Mouse (Mus musculus) neural tube, embryonic 13.5 days (tissue): ENCODE measurements around the gene Mn1. TPM values are rescaled to one million over a fixed set of nuclear protein-coding genes. Genes with fewer than 3 reads are reported as not detected.

ENCODE experiments used
- ATAC-seq: fragments of 200-750 bp; cut with Nextera tagmentation; 2 replicates; pipeline ENCODE4 v1.8.0; 2017; ENCODE audit warnings: low read depth, mild to moderate bottlenecking, moderate TSS enrichment, moderate library complexity
- H3K27ac ChIP-seq: fragments of 300-500 bp; sonication (generic); replicated peaks from 2 replicates; pipeline ENCODE4 v1.5.1; 2015; ENCODE audit warnings: moderate library complexity, mild to moderate bottlenecking, inconsistent platforms
- H3K27me3 ChIP-seq: fragments of 300-500 bp; sonication (generic); 2 replicates; pipeline ENCODE4 v1.6.1; 2015; ENCODE audit warnings: mild to moderate bottlenecking, inconsistent platforms
- H3K36me3 ChIP-seq: fragments of 300-500 bp; sonication (generic); 2 replicates; pipeline ENCODE4 v1.6.1; 2015; ENCODE audit warnings: mild to moderate bottlenecking, inconsistent platforms
- H3K4me1 ChIP-seq: fragments of 300-500 bp; sonication (generic); replicated peaks from 2 replicates; pipeline ENCODE4 v1.6.1; 2015; ENCODE audit warnings: inconsistent platforms
- H3K4me2 ChIP-seq: fragments of 300-500 bp; sonication (generic); 2 replicates; pipeline ENCODE4 v1.6.1; 2015; ENCODE audit warnings: inconsistent platforms, mild to moderate bottlenecking, moderate library complexity
- H3K4me3 ChIP-seq: fragments of 300-500 bp; sonication (generic); 2 replicates; pipeline ENCODE4 v1.5.1; 2015; ENCODE audit warnings: mild to moderate bottlenecking, inconsistent platforms
- H3K9ac ChIP-seq: fragments of 300-500 bp; sonication (generic); 2 replicates; pipeline ENCODE4 v1.6.1; 2015; ENCODE audit warnings: moderate library complexity, mild to moderate bottlenecking, inconsistent platforms
- H3K9me3 ChIP-seq: fragments of 300-500 bp; sonication (generic); 2 replicates; pipeline ENCODE4 v1.6.1; 2016; ENCODE audit warnings: inconsistent platforms
- WGBS: fragments of 180-500 bp; shearing (Covaris S2); methylation state at CpG from one replicate; pipeline ENCODE4 v1.1.7; 2015; 5-methylcytosine and 5-hydroxymethylcytosine counted together
- polyA plus RNA-seq: library from polyadenylated mRNA; unstranded; fragments of >200 nt; fragmentation: Nextera tagmentation; extraction: Ambion mirVana; gene quantifications from 2 replicates; pipeline ENCODE4 v1.2.1, GENCODE M21; 2015

The Mn1 gene
- 22.3 and 23.5 TPM in 2 replicates for polyA plus RNA-seq

DNA sequence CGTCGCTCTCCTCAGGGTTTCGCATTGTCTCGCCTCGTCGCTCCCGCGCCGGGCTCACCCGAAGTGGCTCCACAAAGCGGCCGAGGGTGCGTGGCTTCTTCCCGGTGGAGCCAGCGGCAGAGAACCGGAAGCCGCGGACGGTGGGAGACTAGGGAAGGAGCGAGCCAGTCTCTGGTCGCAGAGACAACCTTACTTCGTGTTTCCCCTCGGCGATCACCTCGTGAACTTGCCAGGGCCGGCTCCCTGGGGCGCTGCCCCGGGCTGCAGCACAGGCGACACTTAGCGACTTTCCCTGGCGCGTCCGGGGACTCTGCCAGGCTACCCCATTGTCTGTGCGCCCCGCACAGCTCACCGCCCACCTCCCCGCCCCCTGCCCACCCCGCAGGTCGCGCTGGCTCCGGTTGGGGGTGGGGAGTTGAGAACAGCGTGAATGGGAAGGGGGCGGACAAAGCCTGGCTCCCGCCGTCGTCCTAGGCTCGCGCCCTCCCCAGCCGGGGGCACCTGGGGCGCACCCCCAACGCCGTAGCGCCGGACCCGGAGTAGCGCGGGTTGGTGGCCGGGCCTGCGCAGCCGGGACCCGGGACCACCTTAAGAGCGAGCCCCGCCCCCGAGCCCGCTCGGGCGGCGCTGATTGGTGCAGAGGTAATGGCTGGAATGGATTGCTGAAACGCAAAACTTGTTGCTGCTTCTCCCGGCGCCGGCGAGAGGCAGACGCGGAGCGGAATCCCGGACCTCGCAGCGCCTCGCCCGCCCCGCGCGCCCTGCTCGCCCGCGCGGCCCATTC is at the start of gene Mn1:
Gene Mn1 (plus strand): TSS at position 772 of the 784 bp plus-strand sequence.
- peak within 1 kb of the TSS; percentile 95 for H3K4me2 ChIP-seq
- H3K27me3 ChIP-seq: peaks cover 27% of the 10 kb centered on the region
- no peaks in the 10 kb centered on the region for H3K9me3 ChIP-seq
- ATAC-seq: peak; percentile 92
- under 1% methylated on average over 88 of the region's 88 CpGs for WGBS
- peaks cover 80% of the 10 kb centered on the region for H3K4me1 ChIP-seq
- peak within 1 kb of the TSS; percentile 87 for H3K4me3 ChIP-seq
- peak within 1 kb of the TSS; percentile 97 for H3K9ac ChIP-seq
- peak within 1 kb of the TSS; percentile 94 for H3K27ac ChIP-seq
- H3K36me3 ChIP-seq: 0 out of 2 replicates have a peak, but pooled peaks cover 12% of the 10 kb centered on the region

DNA sequence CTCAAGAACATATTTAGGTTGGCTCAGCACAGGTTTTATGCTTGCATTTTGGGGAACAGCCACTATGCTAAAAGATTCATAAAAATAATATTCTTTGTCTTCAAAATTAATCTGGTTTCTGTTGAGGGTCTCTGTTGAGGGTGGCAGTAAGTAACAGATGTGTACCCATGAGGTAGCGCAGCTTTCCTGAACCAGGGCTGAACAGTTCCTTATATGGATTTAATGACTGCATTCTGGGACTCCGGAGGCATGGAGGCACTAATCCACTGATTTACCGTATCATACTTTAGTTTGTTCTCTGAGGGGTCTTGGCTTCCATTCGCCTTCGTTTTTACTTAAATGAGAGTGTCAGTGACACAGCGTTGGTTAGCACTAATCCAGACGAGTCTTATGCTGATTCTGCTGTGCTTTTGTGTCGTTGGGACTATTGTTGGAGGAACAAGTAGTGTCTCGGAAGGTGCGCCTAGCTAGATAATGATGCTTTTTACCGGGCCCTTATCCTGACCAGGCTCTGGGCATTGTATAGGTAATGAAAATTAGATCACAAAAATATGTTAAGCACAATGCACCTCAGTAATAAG is 49.1 kb upstream of the Mn1 start:
- Histone ChIP-seq H3K9me3 (no peaks in the 10 kb centered on the region), H3K27ac (peak overlapping the region; percentile 84), H3K4me2 (peak overlapping the region; percentile 11; the same call in 1 of the 2 replicates), H3K4me1 (peaks cover 39% of the 10 kb centered on the region), H3K27me3 (no peaks in the 10 kb centered on the region), H3K4me3 (no peak overlapping the region), H3K9ac (no peak overlapping the region), H3K36me3 (peaks cover 31% of the 10 kb centered on the region)
- WGBS: 44% methylated on average over 11 of the region's 11 CpGs
- no peak for ATAC-seq

DNA sequence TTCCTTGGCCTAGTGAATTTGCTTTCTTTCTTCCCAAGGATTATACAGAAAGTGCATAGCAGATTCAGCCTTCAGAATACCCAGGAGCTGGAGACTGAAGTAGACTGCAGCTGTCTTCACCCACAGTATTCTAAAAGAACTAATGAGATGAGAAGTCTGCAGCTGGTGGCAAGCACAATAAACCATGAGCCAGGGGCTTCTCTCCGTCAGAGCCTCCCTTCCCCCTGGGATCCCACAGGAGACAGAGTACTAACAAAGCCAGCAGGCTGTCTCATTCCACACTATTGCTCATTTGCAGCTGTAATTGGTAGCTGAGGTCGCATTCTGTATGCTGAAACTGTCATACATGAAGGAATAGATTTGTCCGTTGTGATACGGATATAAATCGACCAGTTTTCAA is 48.6 kb upstream of the Mn1 start:
- H3K27ac ChIP-seq: peak overlapping the region; percentile 84
- no peak overlapping the region for H3K9ac ChIP-seq
- peaks cover 36% of the 10 kb centered on the region for H3K36me3 ChIP-seq
- WGBS: 37% methylated on average over 5 of the region's 5 CpGs
- peaks cover 39% of the 10 kb centered on the region for H3K4me1 ChIP-seq
- H3K4me2 ChIP-seq: no peak overlapping the region
- no peaks in the 10 kb centered on the region for H3K27me3 ChIP-seq
- peak; percentile 80 for ATAC-seq
- no peaks in the 10 kb centered on the region for H3K9me3 ChIP-seq
- H3K4me3 ChIP-seq: no peak overlapping the region

DNA sequence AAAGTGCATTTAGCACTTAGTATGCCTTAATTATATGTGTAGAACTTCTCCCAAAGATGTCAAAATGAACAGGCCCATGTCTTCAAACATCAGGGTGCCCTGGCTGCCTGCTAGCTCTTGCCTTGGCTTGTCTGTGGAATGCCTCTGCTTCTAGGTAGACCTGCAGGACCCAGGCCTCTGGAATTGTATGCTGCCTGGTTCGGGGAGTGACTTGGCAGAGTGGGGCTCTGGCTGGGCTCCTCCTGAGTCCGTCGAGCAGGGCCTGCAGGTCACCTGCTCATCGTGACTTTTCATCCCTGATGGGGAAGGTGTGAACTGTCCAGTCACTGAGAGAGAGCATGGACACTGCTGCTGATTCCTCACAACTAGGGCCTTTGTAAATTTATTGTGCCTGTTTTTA is 41.5 kb upstream of the Mn1 start:
- WGBS: 86% methylated on average over 4 of the region's 4 CpGs
- Histone ChIP-seq H3K27ac (no peak overlapping the region), H3K36me3 (peaks cover 88% of the 10 kb centered on the region), H3K4me3 (no peak overlapping the region), H3K4me1 (no peaks in the 10 kb centered on the region), H3K27me3 (no peaks in the 10 kb centered on the region), H3K4me2 (no peak overlapping the region), H3K9me3 (no peaks in the 10 kb centered on the region), H3K9ac (no peak overlapping the region)
- ATAC-seq: no peak

DNA sequence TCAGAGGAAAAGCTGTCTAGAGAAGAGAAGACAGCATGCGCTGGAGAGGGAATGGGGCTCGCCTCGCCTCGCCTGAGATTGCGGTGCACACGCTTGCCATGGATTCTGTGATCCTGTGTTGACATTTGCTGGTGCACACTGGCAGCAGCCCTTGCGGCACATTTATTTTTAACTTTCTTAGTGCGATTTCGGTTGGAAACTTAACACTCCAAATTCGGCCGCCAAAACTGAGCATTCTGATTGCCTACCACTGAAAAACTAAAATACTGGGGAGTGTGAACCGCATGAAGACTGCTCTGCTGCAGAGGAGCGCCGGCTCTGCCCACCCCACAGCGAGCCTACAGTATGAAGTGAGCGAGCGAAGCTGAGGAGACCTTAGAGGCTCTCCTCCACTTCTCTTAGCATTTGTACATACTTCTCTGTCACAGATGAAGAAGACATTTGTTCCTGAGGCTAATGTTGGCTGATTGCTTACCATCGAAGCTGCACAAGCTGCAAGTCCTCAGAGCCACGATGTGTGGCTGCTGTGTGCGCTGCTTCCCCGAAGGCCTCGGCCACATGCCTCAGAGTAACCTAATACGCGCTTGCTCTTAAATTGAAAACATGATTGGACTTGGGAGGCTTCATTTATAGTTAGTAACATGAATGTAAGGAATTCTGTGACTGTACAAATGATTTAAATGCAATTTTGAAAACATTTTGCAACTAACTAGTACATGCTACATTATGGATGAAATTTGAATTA is 40.7 kb upstream of the Mn1 start:
- Histone ChIP-seq H3K36me3 (peaks cover 88% of the 10 kb centered on the region), H3K27me3 (no peaks in the 10 kb centered on the region)
- WGBS: 95% methylated on average over 24 of the region's 24 CpGs

DNA sequence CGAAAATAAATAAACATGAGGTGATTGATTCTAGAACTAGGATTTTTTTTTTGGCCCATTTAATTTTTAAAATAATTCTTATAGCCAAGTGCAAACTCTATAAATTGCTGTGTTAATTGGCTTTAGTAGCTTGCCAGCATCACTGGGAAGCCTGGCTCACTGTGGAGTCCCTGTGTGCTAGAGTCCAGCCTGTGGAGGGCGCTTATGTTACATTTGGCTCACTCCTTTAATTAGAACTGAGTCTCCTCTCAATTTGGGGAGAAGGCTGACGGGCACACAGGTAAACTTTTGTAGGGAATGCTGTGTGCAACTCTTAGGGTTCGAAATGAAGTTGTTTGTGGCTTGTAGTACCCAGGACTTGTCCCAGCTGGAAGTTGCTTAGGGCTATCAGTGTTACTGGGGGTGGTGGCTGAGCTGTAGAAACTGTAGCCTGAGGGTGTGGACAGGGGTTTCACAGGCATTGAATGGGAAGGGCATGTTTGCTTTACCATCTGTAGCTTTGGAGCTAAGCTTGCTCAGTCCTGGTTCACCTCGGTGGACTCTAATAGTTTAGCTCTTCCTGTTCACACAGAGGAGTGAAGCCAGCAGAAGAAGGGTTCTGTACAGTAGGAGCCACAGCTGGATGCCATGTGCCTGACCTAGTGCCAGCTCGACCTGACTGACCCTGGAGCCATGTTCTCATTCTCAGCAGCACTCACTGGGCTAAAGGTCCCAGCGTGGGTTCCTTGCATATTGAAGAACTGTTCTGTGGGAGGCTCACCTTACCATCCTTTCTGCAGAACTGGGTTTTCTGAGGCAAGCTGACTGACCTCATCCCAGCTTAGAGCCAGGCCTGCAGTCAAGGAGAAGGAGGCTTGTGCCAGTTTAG is 38.8 kb upstream of the Mn1 start:
- Histone ChIP-seq H3K9ac (no peak overlapping the region), H3K36me3 (peaks cover 84% of the 10 kb centered on the region), H3K4me3 (no peak overlapping the region), H3K4me2 (no peak overlapping the region), H3K9me3 (no peaks in the 10 kb centered on the region), H3K27ac (no peak overlapping the region), H3K4me1 (no peaks in the 10 kb centered on the region), H3K27me3 (no peaks in the 10 kb centered on the region)
- ATAC-seq: no peak
- 79% methylated on average over 7 of the region's 7 CpGs for WGBS

More for the DNA sequence above, 40.7 kb upstream of the Mn1 start:
- H3K27ac ChIP-seq: no peak overlapping the region
- H3K4me1 ChIP-seq: no peaks in the 10 kb centered on the region
- no peak overlapping the region for H3K9ac ChIP-seq
- H3K4me2 ChIP-seq: no peak overlapping the region
- H3K9me3 ChIP-seq: no peaks in the 10 kb centered on the region
- ATAC-seq: no peak
- no peak overlapping the region for H3K4me3 ChIP-seq

DNA sequence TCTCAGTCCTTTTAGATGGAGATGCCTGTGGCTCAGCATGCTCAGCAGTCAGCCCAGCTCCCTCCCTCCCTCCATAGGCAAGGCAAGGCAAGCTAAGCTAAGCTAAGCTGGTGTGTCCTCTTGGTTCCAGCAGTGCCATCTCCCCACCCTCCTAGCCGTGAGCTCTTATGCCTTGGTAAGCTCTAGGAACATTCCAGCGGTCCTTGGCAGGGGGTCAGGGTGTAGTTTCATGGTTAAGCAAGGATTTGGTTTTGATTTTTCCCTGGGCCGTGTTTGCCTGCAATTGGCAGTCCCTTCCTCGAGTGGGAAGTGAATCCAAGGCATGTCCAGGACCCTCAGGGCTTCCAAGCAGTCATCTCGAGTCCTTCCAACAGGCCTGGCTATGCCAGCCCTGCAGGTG is 33.8 kb upstream of the Mn1 start:
- WGBS: 87% methylated on average over 5 of the region's 5 CpGs
- H3K36me3 ChIP-seq: peaks cover 93% of the 10 kb centered on the region
- H3K27ac ChIP-seq: no peak overlapping the region

DNA sequence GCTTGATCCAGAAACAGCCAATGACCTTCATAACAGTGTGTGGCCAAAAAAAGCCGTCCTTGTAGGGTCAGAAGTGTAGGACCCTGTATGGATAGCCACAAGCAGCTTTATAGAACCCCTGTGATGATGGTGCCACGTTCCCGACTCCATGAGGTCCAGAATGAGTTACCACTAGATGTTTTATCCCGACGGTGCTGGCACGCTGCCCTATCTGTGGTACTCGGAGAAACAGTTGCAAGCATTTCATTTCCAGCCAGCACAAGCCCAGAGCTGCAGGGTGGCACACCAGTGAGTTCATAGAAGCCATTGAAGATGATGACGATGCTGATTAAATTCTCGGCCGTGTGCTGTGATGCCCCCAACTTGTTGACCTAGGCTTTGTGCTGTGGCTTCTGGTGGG is 26.3 kb upstream of the Mn1 start:
- WGBS: 72% methylated on average over 10 of the region's 10 CpGs
- no peak for ATAC-seq
- Histone ChIP-seq H3K36me3 (peaks cover 35% of the 10 kb centered on the region), H3K27ac (no peak overlapping the region), H3K27me3 (no peaks in the 10 kb centered on the region), H3K4me2 (no peak overlapping the region), H3K4me1 (peaks cover 33% of the 10 kb centered on the region), H3K9me3 (no peaks in the 10 kb centered on the region), H3K9ac (no peak overlapping the region), H3K4me3 (no peak overlapping the region)

More for the DNA sequence above, 33.8 kb upstream of the Mn1 start:
- no peak overlapping the region for H3K9ac ChIP-seq
- H3K27me3 ChIP-seq: no peaks in the 10 kb centered on the region
- H3K9me3 ChIP-seq: no peaks in the 10 kb centered on the region
- no peak overlapping the region for H3K4me2 ChIP-seq
- H3K4me3 ChIP-seq: no peak overlapping the region
- no peaks in the 10 kb centered on the region for H3K4me1 ChIP-seq
- no peak for ATAC-seq

DNA sequence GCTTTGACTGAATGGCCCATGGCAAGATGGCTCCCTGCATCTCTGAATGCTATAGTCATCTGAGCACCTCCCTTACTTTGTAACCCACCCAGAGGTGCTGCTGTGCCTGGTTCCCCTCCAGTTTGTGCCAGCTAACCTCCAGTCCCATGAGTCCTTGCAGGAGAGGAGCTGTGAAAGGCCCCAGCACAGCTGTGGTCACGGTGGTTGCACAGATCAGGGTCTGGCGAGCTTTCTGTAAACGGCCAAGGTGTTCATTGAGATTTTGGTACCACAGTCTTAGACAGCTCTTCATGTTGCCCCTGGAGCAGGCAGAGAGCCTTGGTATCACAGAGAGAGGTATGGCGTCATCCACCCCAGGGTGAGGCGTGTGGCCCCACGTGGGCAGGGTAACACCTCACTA is 25.7 kb upstream of the Mn1 start:
- H3K27ac ChIP-seq: no peak overlapping the region
- no peak overlapping the region for H3K4me2 ChIP-seq
- H3K36me3 ChIP-seq: peaks cover 29% of the 10 kb centered on the region
- WGBS: 88% methylated on average over 6 of the region's 6 CpGs
- no peak for ATAC-seq
- H3K4me3 ChIP-seq: no peak overlapping the region
- no peaks in the 10 kb centered on the region for H3K9me3 ChIP-seq
- no peak overlapping the region for H3K9ac ChIP-seq
- peaks cover 39% of the 10 kb centered on the region for H3K4me1 ChIP-seq
- H3K27me3 ChIP-seq: peaks cover 1% of the 10 kb centered on the region; the same call in 1 of the 2 replicates

DNA sequence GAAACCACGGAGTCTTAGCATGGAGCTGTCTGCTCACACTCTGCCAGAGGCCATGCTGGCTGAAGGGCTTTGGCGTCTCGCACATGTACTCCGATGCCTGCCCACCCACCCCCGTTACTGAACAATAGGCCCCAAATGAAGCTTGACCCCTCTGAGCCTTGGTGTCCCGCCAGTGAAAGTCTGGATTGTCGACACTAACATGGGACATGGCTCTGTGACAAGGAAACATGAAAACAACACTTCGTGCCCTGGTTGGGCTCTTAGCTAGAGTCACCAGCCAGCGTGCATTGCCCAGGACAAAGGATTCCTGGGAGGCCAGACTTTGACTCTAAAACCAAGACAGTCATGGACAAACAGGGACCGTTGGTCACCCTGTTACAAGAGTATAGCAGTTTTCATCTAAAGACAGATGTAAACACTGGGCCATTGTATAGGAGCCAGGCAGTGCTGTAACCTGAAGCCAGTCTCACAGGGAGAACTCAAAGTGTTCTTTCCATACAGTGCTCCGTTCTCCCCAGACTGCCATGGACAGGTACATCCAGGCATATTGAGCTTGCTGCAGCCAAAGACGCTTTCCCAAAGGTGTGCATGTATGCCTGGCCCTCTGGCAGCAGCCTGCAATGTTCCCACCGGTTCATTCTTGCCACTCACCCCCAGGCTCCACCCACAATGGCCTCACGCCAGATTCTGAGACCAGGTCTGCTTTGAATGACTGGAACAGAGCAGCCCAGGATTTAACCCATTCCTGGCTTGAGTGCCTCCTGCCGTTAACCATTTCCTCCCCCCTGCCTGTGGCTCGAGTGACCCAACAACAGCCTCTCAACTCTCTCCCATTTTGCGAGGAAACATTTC is 23.6 kb upstream of the Mn1 start:
- Histone ChIP-seq H3K4me3 (no peak overlapping the region), H3K27ac (peak overlapping the region; percentile 67), H3K4me1 (peaks cover 48% of the 10 kb centered on the region), H3K4me2 (peak overlapping the region; percentile 53), H3K36me3 (peaks cover 10% of the 10 kb centered on the region), H3K9me3 (no peaks in the 10 kb centered on the region), H3K27me3 (peaks cover 13% of the 10 kb centered on the region), H3K9ac (peak overlapping the region; percentile 2)
- ATAC-seq: peak; percentile 77
- WGBS: 8% methylated on average over 17 of the region's 17 CpGs
